10 mouse cellular contexts compared by ENCODE assay signal in genomic region chr1:144544497-144544961, GRCm38 (mm10). TPM values are rescaled to one million over a fixed set of nuclear protein-coding genes. Genes with fewer than 3 reads are reported as not detected.
DNase-seq lines count a peak whose midpoint lies in the region; ATAC-seq lines count a peak whose summit lies in the region.
"Had no signal": no experiment of that assay in that cellular context is flagged by ENCODE, and none has a peak within 500 bp of the region (broad histone marks: within the 10 kb centered on the region; RNA-seq: fewer than 3 reads in every experiment).

No protein-coding gene starts in this region.

- H3K4me2 ChIP-seq in intestine, embryonic 16.5 days (ENCODE audit: low read depth, low read length): no peak overlapping the region
- no peak overlapping the region for H3K4me2 ChIP-seq in intestine, embryonic 15.5 days (replicated peaks)
- no peak overlapping the region for H3K4me2 ChIP-seq in limb, embryonic 13.5 days (replicated peaks)

- no peak overlapping the region for H3K27ac ChIP-seq in intestine, embryonic 16.5 days (ENCODE audit: low read length)
- H3K27ac ChIP-seq in intestine, embryonic 15.5 days: no peak overlapping the region
- no peak overlapping the region for H3K27ac ChIP-seq in limb, embryonic 13.5 days

- H3K9ac ChIP-seq in intestine, embryonic 16.5 days (ENCODE audit: low read depth, low read length): no peak overlapping the region
- H3K9ac ChIP-seq in intestine, embryonic 15.5 days: no peak overlapping the region
- no peak overlapping the region for H3K9ac ChIP-seq in limb, embryonic 13.5 days

- no peak overlapping the region for H3K4me3 ChIP-seq in intestine, embryonic 16.5 days (ENCODE audit: low read length)
- H3K4me3 ChIP-seq in intestine, embryonic 15.5 days (replicated peaks): no peak overlapping the region
- H3K4me3 ChIP-seq in limb, embryonic 13.5 days: no peak overlapping the region

- H3K27me3 ChIP-seq in intestine, embryonic 16.5 days (replicated peaks; ENCODE audit: control insufficient read depth, insufficient read depth, low read length): no peaks in the 10 kb centered on the region
- H3K27me3 ChIP-seq in intestine, embryonic 15.5 days (replicated peaks): no peaks in the 10 kb centered on the region
- no peaks in the 10 kb centered on the region for H3K27me3 ChIP-seq in limb, embryonic 13.5 days

- WGBS in intestine, embryonic 16.5 days: 71% methylated on average over 6 of the region's 6 CpGs
- WGBS in intestine, embryonic 15.5 days: 72% methylated on average over 6 of the region's 6 CpGs
- WGBS in limb, embryonic 13.5 days: 48% methylated on average over 6 of the region's 6 CpGs

- ATAC-seq in intestine, embryonic 16.5 days: peak; percentile 23; the same call in 1 of the 2 replicates
- ATAC-seq in intestine, embryonic 15.5 days: no peak
- ATAC-seq in limb, embryonic 13.5 days (ENCODE audit: low FRiP score, low read depth): peak; percentile 80

- H3K36me3 ChIP-seq in intestine, embryonic 16.5 days (ENCODE audit: control insufficient read depth, insufficient read depth, low read length): no peaks in the 10 kb centered on the region
- no peaks in the 10 kb centered on the region for H3K36me3 ChIP-seq in intestine, embryonic 15.5 days
- no peaks in the 10 kb centered on the region for H3K36me3 ChIP-seq in limb, embryonic 13.5 days

- no peaks in the 10 kb centered on the region for H3K4me1 ChIP-seq in intestine, embryonic 16.5 days (ENCODE audit: control insufficient read depth, insufficient read depth, low read length)
- no peaks in the 10 kb centered on the region for H3K4me1 ChIP-seq in intestine, embryonic 15.5 days (replicated peaks)
- no peaks in the 10 kb centered on the region for H3K4me1 ChIP-seq in limb, embryonic 13.5 days

- no peaks in the 10 kb centered on the region for H3K9me3 ChIP-seq in intestine, embryonic 16.5 days (ENCODE audit: control insufficient read depth, low read length)
- no peaks in the 10 kb centered on the region for H3K9me3 ChIP-seq in intestine, embryonic 15.5 days
- no peaks in the 10 kb centered on the region for H3K9me3 ChIP-seq in limb, embryonic 13.5 days

- peak; percentile 44 for DNase-seq in 3134 (ENCODE audit: extremely low read depth, insufficient read length, low spot score)
- peak; percentile 36 for DNase-seq in brain, embryonic 18.5 days (ENCODE audit: low read depth, low spot score)
- no peak for DNase-seq in spleen, postnatal 4 days (ENCODE audit: low spot score in 2 of 2)
- no peak for DNase-seq in thymus, adult 18-20 months
- no peak for DNase-seq in layer of hippocampus, adult 11-12 months (ENCODE audit: low spot score)
- DNase-seq: liver had no signal

RNA-seq across cellular contexts. Expression of gene Rgs21, which starts 22.9 kb away (rescaled TPM):
- polyA plus RNA-seq in intestine, embryonic 16.5 days (2015; fragmentation: Nextera tagmentation; extraction: Ambion mirVana): not detected in 2 replicates
- not detected in 2 replicates for polyA plus RNA-seq in intestine, embryonic 15.5 days (2015; fragmentation: Nextera tagmentation; extraction: Ambion mirVana)
- not detected in 2 replicates for polyA plus RNA-seq in limb, embryonic 13.5 days (2015; fragmentation: Nextera tagmentation; extraction: Ambion mirVana)
- polyA plus RNA-seq: frontal cortex, adult 2 months had no signal

Comparison
In these comparisons a context has a peak if more than half of its experiments do, and no peak if none do; other contexts are left out.
1. DNase-seq: peak in 3134 (single experiment) and brain, embryonic 18.5 days (single experiment); none in spleen, postnatal 4 days (0 of 2), thymus, adult 18-20 months (0 of 2) and layer of hippocampus, adult 11-12 months (single experiment).